ENCODE assay signal across 15 mouse cellular contexts in genomic region chr3:52937739-52938306, GRCm38 (mm10).
DNase-seq lines count a peak whose midpoint lies in the region; ATAC-seq lines count a peak whose summit lies in the region.
"Had no signal": no experiment of that assay in that cellular context is flagged by ENCODE, and none has a peak within 500 bp of the region (broad histone marks: within the 10 kb centered on the region; RNA-seq: fewer than 3 reads in every experiment).

No protein-coding gene starts in this region.

- no peak for ATAC-seq in heart, embryonic 14.5 days (ENCODE audit: insufficient number of reproducible peaks, insufficient read depth, low FRiP score, low read depth)
- ATAC-seq in lung, embryonic 16.5 days (ENCODE audit: low read depth), result peak; percentile 41
- ATAC-seq: intestine, embryonic 16.5 days had no signal

- DNase-seq in heart, adult 11 months, result no peak
- peak; percentile 5 for DNase-seq in NIH3T3 (ENCODE audit: low read depth)
- peak; percentile 19 for DNase-seq in cerebellum, adult 9-10 months
- no peak for DNase-seq in Muller cell, postnatal 12 days (ENCODE audit: inconsistent ontology term)
- DNase-seq in layer of hippocampus, postnatal 14 days (ENCODE audit: low spot score in 2 of 2), result no peak
- no peak for DNase-seq in B cell, adult 2 months
- DNase-seq: thymus, postnatal 36 days had no signal

- H3K4me2 ChIP-seq in heart, embryonic 14.5 days (ENCODE audit: low read length), result no peak overlapping the region
- H3K4me2 ChIP-seq in lung, embryonic 16.5 days (ENCODE audit: low read depth, low read length), result no peak overlapping the region
- H3K4me2 ChIP-seq: embryonic facial prominence, embryonic 12.5 days; midbrain, embryonic 12.5 days had no signal

- WGBS in heart, embryonic 14.5 days, result 66% methylated on average over 6 of the region's 6 CpGs
- 41% methylated on average over 6 of the region's 6 CpGs for WGBS in lung, embryonic 16.5 days

- peak overlapping the region; percentile 21 to 40; a peak in 3 of 4 replicates for H3K27ac ChIP-seq in heart, embryonic 14.5 days (replicated peaks in 1 of 2; ENCODE audit: control insufficient read depth in 1 of 2, insufficient read depth in 1 of 2, low read depth in 2 of 2, low read length in 2 of 2)
- peak overlapping the region; percentile 7 for H3K27ac ChIP-seq in lung, embryonic 16.5 days (ENCODE audit: low read length)
- H3K27ac ChIP-seq: embryonic facial prominence, embryonic 12.5 days; forebrain, embryonic 10.5 days; macrophage; midbrain, embryonic 12.5 days had no signal

- H3K4me1 ChIP-seq in heart, embryonic 14.5 days (ENCODE audit: control insufficient read depth in 2 of 2, insufficient read depth in 2 of 2, low read length in 2 of 2), result peaks cover 13 to 40% of the 10 kb centered on the region in 2 experiments
- H3K4me1 ChIP-seq in lung, embryonic 16.5 days (replicated peaks; ENCODE audit: control insufficient read depth, insufficient read depth, low read length), result peaks cover 9% of the 10 kb centered on the region

- no peaks in the 10 kb centered on the region for H3K36me3 ChIP-seq in heart, embryonic 14.5 days (ENCODE audit: control insufficient read depth, insufficient read depth, low read length)
- no peaks in the 10 kb centered on the region for H3K36me3 ChIP-seq in lung, embryonic 16.5 days (ENCODE audit: control insufficient read depth, insufficient read depth, low read length)
- H3K36me3 ChIP-seq: embryonic facial prominence, embryonic 12.5 days; forebrain, embryonic 10.5 days; midbrain, embryonic 12.5 days had no signal

- H3K4me3 ChIP-seq in heart, embryonic 14.5 days (ENCODE audit: control insufficient read depth in 1 of 2, insufficient read depth in 1 of 2, low read depth in 1 of 2, low read length in 2 of 2), result no peak overlapping the region
- no peak overlapping the region for H3K4me3 ChIP-seq in lung, embryonic 16.5 days (ENCODE audit: low read length)
- H3K4me3 ChIP-seq: embryonic facial prominence, embryonic 12.5 days; forebrain, embryonic 10.5 days; midbrain, embryonic 12.5 days; myocyte had no signal

- no peaks in the 10 kb centered on the region for H3K27me3 ChIP-seq in heart, embryonic 14.5 days (ENCODE audit: control insufficient read depth, insufficient read depth, low read length)
- H3K27me3 ChIP-seq in lung, embryonic 16.5 days (ENCODE audit: control insufficient read depth, insufficient read depth, low read depth, low read length), result no peaks in the 10 kb centered on the region
- H3K27me3 ChIP-seq: embryonic facial prominence, embryonic 12.5 days; midbrain, embryonic 12.5 days had no signal

- no peaks in the 10 kb centered on the region for H3K9me3 ChIP-seq in heart, embryonic 14.5 days (ENCODE audit: control insufficient read depth, low read length)
- no peaks in the 10 kb centered on the region for H3K9me3 ChIP-seq in lung, embryonic 16.5 days (ENCODE audit: control insufficient read depth, low read length)
- H3K9me3 ChIP-seq: embryonic facial prominence, embryonic 12.5 days; forebrain, embryonic 10.5 days; midbrain, embryonic 12.5 days had no signal

- no peak overlapping the region for H3K9ac ChIP-seq in heart, embryonic 14.5 days (ENCODE audit: low read length)
- H3K9ac ChIP-seq in lung, embryonic 16.5 days (ENCODE audit: low read length), result no peak overlapping the region
- H3K9ac ChIP-seq: embryonic facial prominence, embryonic 12.5 days; midbrain, embryonic 12.5 days had no signal

Comparison
In these comparisons a context has a peak if more than half of its experiments do, and no peak if none do; other contexts are left out.
1. DNase-seq: peak in NIH3T3 (single experiment) and cerebellum, adult 9-10 months (single experiment); none in heart, adult 11 months (single experiment), Muller cell, postnatal 12 days (single experiment), layer of hippocampus, postnatal 14 days (0 of 2) and B cell, adult 2 months (0 of 2).